Mouse (Mus musculus) brown adipose tissue, adult 24 weeks (tissue): ENCODE measurements at regions not wholly inside any gene's neighbourhood (a gene's known extent, or its start where the extent isn't known, plus 50 kb on each side); places are given as distances from the start of the nearest gene placed in this dataset.
"Not testable (repeated sequence)": the region's sequence is repeated elsewhere in the genome, so short reads cannot be mapped to it uniquely, and the experiment has no call there.

Experiments
- H3K27ac ChIP-seq: fragments of 200-500 bp; replicated peaks from 2 replicates; pipeline ENCODE4 v1.5.1; 2012; ENCODE audit warnings: low read depth, mild to moderate bottlenecking, low read length
- H3K4me1 ChIP-seq: fragments of 200-500 bp; 2 replicates; pipeline ENCODE4 v1.6.1; 2012; ENCODE audit warnings: low read length, mixed read lengths; ENCODE audit not compliant: control insufficient read depth, insufficient read depth, insufficient read length
- H3K4me3 ChIP-seq: fragments of 200-500 bp; 2 replicates; pipeline ENCODE4 v1.5.1; 2012; ENCODE audit warnings: low read depth, mild to moderate bottlenecking, low read length, moderate library complexity; ENCODE audit not compliant: insufficient read depth

DNA sequence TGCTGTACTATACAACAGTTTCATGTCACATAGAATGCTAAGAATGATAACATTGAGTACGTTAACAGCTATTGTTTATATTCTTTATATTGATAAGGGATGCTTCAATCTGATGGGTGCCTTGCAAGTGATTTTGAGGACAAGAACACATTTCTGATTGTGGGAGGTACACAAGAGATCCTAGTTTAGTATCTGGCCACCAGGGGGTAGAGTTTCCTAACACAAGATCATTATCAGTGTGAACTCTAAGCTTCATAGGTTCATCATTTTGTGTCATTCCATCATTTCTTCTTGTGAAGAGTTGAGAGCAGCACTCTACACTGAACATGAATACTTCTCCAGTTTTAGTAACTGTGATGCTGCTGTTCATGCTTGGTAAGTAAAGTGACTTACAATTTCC is 799.9 kb downstream of the Dad1 start:
- Histone ChIP-seq H3K4me3 (no peak overlapping the region), H3K4me1 (no peaks in the 10 kb centered on the region), H3K27ac (no peak overlapping the region)

GRCm38 (mm10) chr14:53439643-53440042 is 814.3 kb downstream of the Dad1 start:
- H3K27ac ChIP-seq, H3K4me3 ChIP-seq, H3K4me1 ChIP-seq: not testable (repeated sequence)

DNA sequence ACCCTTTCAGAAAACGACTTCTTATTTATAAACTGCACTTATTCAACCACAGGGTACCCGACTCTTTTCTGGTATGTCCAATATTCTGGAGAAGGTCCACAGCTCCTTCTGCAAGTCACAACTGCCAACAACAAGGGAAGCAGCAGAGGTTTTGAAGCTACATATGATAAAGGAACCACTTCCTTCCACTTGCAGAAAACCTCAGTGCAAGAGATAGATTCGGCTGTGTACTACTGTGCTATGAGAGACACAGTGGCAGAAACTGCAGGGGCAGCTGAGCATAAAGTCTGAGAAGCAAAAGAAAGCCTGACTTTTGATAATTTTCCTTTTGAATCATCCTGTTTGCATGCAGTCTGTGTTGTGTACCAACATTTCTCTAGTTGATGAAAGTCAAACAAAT is 823.8 kb downstream of the Dad1 start:
- not testable (repeated sequence) for H3K4me1 ChIP-seq, H3K27ac ChIP-seq, H3K4me3 ChIP-seq

GRCm38 (mm10) chr14:53428447-53428846 is 825.5 kb downstream of the Dad1 start:
- H3K27ac ChIP-seq, H3K4me1 ChIP-seq, H3K4me3 ChIP-seq: not testable (repeated sequence)

DNA sequence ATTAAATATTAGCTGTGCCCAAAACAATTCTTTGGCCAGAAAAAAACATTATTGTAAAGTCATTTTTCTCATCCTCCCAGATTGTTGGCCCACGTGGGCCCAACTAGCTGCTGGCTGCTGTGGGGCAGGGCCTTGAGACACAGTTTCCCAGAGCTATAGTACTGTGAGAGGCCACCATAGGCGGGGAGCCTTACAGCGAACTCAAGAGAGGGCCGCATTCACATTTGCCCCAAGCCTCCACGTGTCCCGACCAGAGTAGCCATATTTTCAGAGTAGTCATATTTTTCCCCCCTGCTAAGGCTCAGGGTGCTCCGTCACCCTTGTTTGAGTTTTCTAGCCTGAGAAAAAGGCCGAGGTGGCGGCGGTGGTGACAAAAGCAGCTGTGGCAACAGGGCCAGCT is 826.3 kb downstream of the Dad1 start:
- not testable (repeated sequence) for H3K27ac ChIP-seq, H3K4me3 ChIP-seq, H3K4me1 ChIP-seq

DNA sequence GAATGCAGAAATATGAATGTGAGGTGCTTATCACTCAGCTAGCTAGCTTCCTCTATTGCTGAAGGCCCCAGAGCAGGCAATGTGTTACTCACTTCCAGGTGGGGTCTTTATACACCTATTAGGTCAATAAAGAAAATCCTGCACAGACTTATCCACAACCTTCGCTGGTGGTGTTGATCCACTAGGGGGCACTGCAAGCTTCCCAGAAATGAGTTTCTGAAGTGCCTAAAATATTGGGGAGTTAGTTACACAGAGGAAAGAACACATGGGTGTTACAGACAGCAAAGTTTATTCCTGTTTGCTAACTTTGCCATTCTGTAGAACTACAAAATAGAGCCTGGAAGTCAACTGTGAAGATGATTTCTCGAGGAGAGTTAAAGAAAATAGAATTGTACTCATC is 836.9 kb downstream of the Dad1 start:
- H3K4me3 ChIP-seq, H3K27ac ChIP-seq, H3K4me1 ChIP-seq: not testable (repeated sequence)

DNA sequence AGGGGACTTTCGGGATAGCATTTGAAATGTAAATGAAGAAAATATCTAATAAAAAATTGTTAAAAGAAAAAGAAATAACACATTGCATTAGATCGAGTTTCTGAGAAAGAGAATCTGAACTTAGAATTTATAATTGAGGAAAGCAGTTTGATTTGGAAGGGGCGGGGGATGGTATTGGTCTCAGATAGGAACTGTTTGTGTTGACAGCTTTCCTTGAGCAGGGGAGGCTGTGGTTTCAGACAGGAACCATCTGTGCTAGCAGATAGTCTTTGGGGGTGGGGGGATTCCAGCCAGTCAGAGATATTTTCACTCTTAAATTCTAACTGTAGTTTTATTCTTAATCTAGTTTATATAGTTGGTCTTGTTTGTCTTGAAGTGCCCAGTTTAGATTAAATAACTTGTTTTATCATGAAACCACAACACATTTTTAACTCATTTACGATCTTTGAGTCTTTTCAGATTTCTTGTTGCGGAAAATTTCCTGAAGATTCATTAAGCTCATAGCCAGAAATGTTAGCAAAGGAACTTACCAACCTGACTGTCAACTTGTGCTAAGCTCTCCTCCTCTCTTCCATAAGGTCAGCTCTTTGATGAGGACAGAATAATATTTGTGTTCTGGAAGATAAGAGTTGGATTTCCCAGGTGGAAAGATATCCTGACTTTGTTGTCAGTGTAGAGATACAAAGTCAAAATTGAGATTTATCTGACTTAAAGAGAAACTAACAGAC is 846.2 kb downstream of the Dad1 start:
- H3K27ac ChIP-seq, H3K4me1 ChIP-seq, H3K4me3 ChIP-seq: not testable (repeated sequence)

DNA sequence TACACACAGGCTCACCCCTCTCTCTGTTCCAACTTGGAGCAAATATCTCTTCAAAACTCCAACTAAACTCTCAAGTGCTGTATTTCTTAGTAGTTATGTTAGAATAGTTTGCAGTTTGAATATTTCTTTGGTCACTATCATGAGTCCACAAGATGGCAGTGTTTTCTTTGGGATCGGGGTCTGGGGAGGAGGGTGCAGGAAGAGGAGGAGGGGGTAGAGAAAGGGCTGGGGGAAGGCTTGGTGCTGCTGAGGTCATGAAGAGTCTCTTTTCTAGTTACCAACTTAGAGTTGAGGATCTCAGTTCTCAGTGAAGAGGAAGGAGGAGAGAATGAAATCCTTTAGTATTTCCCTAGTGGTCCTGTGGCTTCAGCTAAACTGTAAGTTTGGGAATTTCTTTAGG is 863.6 kb downstream of the Dad1 start:
- H3K27ac ChIP-seq, H3K4me1 ChIP-seq, H3K4me3 ChIP-seq: not testable (repeated sequence)

DNA sequence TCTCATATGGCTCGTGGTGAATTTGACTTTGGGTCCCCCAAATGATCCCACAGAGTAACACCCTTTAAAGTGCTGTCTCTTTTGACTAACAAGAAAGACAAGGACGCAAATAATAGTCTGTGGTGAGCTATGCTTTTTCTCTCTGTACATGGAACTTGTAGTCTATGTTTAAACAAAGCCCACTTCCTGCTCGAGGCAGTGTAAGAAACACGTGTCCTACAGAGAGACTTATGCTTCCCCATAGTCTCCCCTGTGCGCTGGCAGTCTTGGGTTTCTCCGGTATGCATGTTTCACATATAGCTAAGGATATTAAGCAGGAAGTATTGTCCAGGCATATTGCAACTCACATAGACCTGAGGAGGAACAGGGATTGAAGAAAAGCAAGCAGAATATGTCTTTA is 879.0 kb upstream of the Olfr1507 start:
- not testable (repeated sequence) for H3K27ac ChIP-seq, H3K4me1 ChIP-seq, H3K4me3 ChIP-seq

DNA sequence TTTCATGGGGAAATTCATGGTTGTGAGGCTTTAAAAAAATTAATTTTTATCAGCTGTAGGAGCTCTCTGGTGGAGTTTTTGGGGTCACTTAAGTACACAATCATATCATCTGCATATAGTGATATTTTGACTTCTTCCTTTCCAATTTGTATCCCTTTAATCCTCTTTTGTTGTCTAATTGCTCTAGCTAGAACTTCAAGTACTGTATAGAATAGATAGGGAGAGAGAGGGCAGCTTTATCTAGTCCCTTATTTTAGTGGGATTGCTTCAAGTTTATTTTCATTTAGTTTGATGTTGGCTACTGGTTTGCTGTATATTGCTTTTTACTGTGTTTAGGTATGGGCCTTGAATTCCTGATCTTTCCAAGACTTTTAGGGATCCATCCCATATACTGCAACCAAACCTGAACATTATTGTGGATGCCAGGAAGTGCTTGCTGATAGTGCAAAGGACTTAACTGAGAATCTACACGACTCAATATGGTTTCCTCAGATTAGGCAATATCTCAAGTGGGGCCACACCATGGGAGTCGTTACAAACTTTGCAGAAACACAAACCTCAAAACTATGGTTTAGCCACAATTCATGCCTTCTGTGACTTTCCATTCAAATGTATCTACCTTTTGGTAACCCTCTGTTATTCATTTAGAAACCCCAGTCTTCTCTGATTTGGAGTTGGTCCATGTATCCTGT is 878.4 kb upstream of the Olfr1507 start:
- H3K4me1 ChIP-seq, H3K4me3 ChIP-seq, H3K27ac ChIP-seq: not testable (repeated sequence)

DNA sequence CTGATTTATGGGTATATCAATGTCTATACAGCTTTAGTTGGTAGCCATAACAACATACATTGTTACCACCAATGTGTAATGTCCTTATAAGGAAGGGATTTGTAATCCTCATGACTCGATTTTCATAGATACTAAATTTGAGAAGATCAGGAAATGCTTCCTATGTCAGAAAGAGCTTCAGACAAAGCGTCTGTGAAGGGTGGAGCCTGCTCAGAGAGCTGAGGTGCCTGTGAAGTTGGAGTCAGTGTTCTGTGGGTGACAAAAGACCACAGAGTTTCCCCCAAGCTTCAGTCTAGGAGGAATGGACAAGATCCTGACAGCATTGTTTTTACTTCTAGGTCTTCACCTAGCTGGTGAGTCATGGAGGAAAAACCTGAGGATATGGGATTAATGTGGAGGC is 874.2 kb upstream of the Olfr1507 start:
- H3K4me3 ChIP-seq, result no peak overlapping the region

DNA sequence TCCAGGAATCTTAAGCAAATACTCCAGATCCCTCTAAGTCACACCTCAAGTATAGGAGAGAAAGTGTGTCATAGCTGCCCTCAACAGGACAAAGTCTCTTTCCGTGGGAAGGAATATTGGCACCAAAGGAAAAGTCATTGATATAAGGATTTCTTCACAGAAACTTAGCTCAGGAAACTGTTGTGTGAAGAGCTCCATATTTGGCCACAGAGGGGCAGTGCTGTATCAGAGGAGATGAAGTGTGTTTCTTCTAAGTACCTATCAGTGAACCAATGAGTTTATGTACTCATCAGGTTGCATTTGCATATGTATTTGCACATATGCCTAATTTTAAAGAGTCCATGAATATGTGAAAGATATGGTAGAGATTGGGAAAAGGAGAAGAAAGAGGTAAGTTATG is 871.9 kb upstream of the Olfr1507 start:
- H3K4me1 ChIP-seq, H3K27ac ChIP-seq, H3K4me3 ChIP-seq: not testable (repeated sequence)

More for the DNA sequence above, 874.2 kb upstream of the Olfr1507 start:
- Histone ChIP-seq H3K27ac (no peak overlapping the region), H3K4me1 (no peaks in the 10 kb centered on the region)

GRCm38 (mm10) chr14:53363995-53364394 is 868.4 kb upstream of the Olfr1507 start:
- not testable (repeated sequence) for H3K4me1 ChIP-seq, H3K27ac ChIP-seq, H3K4me3 ChIP-seq

- H3K4me3 ChIP-seq, H3K27ac ChIP-seq, H3K4me1 ChIP-seq: not testable (repeated sequence)
Measured at GRCm38 (mm10) chr14:53362054-53362453, 866.5 kb upstream of the Olfr1507 start.

GRCm38 (mm10) chr14:53357498-53357897 is 861.9 kb upstream of the Olfr1507 start:
- H3K4me3 ChIP-seq, H3K4me1 ChIP-seq, H3K27ac ChIP-seq: not testable (repeated sequence)

DNA sequence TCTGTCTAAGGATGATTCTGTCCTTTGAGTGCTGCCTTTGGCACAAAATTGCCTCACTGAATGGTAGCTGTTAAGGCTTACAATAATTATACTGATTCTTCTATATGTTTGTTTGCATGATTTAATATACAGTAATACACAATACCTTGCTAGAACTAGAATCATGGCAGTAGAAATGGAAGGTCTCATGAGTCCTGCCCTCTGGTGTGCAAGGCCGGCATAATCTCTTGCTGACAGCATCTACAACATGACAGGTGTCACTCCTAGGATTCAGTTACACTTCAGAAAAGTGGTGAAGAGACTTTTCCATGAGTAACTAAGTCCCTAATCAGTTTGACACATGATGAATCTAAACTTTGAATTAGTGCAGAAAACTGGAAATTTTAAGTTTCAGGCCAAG is 861.2 kb upstream of the Olfr1507 start:
- not testable (repeated sequence) for H3K4me1 ChIP-seq, H3K27ac ChIP-seq, H3K4me3 ChIP-seq
